Mouse (Mus musculus) cerebellum, adult 18-20 months (tissue): ENCODE results near the gene H2-Q7.
"Not testable (repeated sequence)": the region's sequence is repeated elsewhere in the genome, so short reads cannot be mapped to it uniquely, and the experiment has no call there.

ENCODE experiments used
- DNase-seq, 2 experiments: peaks; one replicate each; pipeline ENCODE4 v3.0.0; 2021

The H2-Q7 gene

DNA sequence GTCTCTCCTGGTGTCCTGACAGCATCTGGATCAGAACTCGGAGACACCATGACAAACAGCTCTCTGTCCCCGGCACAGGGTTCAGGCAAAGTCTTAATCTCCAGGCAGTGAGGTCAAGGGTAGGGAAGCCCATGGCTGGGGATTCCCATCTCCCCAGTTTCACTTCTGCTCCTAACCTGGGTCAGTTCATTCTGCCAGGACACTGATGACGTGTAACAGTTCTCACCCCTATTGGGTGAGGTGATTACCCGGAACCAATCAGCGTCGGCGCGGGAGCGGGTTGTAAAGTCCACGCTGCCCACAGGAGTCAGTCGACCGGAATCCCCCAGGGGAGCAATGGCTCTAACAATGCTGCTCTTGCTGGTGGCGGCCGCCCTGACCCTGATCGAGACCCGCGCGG, at the start of gene H2-Q7:
Gene H2-Q7, plus strand, starts transcription at position 271 of the 400 bp plus-strand sequence.
- peak; percentile 31 to 59 for DNase-seq

DNA sequence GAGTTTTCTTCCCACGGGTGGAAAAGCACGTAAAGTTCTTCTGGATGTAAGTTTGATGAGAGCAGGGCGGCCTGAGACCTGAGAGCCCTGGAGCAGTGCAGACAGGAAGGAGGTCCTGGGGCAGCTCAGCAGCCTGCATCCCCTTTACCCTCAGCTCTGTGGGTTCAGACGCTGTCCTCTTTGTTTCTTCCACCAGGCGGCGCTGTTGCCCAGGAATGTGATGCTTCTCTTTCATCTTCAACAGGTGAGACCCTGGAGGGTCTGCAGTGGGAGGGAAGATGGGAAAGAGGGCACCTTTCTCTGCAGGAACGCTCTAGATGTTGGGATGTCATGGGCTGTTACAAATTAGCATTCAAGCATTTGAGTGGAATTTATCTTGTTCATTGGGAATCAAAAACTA, 49.2 kb upstream of the H2-Q7 start:
- peak in 1 of 2 experiments; percentile 5 for DNase-seq

DNA sequence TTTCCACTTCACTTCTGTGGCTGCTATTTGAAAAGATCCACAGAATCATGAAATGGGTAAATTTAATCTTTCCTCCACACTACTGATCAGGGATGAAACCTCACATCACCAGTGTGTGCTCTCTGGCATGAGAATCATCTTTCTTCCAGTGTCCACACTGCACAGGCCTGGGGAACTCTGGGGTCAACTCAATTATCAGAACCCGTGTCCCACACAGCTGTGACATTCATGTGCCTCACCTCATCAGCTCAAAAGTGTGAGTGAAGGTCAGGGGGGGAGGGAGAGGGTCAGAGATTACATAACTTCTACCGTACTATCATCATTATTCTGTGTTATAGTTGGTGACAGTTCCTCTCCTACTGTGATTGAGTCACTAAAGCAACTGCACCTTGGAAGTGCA, 46.3 kb upstream of the H2-Q7 start:
- not testable (repeated sequence) for DNase-seq

DNA sequence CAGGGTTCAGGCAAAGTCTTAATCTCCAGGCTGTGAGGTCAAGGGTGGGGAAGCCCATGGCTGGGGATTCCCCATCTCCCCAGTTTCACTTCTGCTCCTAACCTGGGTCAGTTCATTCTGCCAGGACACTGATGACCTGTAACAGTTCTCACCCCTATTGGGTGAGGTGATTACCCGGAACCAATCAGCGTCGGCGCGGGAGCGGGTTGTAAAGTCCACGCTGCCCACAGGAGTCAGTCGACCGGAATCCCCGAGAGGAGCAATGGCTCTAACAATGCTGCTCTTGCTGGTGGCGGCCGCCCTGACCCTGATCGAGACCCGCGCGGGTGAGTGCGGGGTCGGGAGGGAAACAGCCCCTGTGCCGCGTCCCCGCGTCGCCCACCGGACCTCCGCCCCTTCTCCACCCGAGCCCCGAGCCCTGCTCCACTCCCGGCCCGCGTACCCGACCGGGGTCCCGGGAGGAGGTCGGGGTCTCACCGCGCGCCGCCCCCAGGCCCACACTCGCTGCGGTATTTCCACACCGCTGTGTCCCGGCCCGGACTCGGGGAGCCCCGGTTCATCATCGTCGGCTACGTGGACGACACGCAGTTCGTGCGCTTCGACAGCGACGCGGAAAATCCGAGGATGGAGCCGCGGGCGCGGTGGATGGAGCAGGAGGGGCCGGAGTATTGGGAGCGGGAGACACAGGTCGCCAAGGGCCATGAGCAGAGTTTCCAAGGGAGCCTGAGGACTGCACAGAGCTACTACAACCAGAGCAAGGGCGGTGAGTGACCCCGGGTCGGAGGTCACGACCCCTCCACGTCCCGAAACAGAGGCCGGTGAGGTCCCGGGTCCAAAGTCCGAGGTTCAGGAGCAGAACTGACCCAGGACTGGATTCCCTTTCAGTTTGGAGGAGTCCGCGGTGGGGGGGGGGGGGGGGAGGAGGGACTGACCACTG, 44.8 kb upstream of the H2-Q7 start:
- DNase-seq, result not testable (repeated sequence)

DNA sequence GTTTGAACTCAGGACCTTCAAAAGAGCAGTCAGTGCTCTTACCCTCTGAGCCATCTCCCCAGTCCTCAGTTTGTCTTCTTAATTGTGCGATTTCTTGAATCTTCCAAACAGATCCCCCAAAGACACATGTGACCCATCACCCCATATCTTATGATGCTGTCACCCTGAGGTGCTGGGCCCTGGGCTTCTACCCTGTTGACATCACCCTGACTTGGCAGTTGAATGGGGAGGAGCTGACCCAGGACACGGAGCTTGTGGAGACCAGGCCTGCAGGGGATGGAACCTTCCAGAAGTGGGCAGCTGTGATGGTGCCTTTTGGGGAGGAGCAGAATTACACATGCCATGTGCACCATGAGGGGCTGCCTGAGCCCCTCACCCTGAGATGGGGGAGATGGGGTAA, 42.0 kb upstream of the H2-Q7 start:
- not testable (repeated sequence) for DNase-seq

DNA sequence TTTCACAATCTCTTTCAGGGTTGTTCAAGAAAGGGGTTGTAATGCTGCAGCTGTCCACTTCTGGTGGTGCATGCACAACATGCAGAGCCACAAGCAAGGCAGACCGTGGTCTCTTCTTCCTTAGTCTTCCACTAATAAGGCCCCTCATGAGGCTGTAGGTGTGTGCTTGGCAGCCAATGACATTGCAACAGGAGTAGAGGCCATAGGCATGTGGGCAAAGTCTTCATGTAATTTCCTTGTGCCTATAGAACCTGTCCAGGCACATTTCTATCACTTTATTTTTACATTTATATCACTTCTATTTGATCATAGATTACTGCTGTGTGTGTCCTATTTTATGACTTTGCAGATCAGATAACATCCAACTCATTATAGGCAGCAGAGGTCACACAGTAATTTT, 25.9 kb upstream of the H2-Q7 start:
- not testable (repeated sequence) for DNase-seq

DNA sequence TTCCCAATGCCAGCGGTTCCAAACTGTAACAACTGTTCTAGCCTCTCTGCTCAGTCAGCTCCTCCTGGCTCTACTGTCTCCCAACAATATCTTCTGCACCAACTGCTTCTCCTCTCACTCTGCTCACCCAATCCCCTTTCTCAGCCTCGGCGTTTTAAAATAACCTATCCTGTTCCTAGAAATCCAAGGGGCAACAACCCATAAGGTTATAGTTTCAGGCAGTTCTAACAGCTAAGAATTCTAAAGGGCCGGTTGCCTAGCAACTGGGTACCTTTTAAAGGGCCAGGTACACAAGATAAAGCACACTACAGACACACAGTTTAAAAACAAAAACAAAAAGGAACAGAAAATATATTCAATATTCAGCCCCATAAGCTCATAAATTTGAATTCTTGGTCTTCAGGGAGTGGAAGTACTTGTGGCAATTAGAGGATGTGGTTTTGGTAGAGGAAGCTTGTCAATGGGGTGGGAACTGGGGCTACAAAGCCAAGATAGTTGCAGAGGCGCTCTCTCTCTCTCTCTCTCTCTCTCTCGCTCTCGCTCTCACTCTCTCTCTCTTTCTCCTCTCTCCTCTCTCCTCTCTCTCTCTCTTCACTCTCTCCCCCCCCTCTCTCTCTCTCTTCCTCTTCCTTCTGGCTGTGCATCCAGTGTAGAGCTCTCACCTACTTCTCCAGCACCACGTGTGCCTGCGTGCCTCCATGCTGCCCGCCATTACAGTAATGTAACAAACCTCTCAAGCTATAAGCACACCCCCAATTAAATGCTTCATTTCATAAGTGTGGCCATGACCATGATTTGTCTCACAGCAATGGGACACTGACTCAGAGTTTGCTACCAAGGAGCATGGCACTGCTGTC, 23.5 kb upstream of the H2-Q7 start:
- DNase-seq, result not testable (repeated sequence)

DNA sequence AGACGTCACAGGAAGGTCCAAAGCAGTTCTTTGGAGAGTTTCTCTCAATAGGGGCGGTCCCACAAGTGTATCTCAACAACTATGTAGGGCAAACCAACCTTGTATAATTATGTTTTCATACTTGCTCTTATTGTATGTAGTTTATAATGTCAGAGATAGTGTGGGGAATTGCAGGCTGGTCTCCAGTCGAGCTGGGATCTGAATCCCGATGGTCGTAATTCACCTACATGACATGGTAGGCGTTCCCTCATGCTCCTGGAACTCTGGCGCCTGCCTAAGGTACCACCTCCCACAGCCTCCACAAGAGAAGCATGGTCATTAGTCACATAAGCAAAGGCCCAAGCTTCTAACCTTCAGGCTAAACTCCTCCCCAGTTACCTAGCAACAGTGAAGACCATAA, 20.2 kb upstream of the H2-Q7 start:
- no peak for DNase-seq

DNA sequence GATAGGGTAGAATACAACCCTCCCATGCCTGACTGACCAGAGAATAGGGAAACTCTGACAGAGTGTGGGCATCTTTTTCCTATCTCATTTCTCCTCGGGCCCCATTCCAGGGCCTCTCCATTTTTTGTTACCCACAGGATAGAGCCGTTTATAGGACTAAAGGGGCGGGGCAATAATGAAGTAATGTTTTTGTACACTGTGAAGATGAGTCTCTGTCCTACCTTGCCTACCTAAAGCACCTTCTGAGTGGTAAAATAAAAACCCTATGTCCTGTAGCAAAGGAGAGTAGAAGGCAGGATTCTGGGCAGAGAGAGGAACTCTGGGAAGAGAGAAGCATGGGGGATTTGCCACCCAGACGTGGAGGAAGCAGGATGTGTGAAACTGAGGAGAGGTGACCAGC, 19.4 kb upstream of the H2-Q7 start:
- not testable (repeated sequence) for DNase-seq

DNA sequence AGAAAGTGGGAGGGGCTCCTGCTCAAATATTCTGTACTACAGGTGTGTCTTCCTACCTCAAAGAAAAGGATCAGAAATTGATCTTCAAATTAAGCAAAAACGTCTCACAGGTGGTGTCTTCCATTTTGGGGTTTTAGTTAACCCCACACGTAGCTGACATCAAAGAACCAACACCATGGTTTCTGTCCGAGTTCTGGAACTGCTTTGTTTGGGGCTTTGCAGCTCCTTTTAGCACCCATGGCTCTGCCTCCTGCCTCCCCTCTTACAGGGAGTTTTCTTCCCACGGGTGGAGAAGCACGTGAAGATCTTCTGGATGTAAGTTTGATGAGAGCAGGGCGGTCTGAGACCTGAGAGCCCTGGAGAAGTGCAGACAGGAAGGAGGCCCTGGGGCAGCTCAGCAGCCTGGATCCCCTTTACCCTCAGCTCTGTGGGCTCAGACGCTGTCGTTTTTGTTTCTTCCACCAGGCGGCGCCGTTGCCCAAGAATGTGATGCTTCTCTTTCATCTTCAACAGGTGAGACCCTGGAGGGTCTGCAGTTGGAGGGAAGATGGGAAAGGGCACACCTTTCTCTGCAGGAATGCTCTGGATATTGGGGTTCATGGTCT, 18.6 kb upstream of the H2-Q7 start:
- not testable (repeated sequence) for DNase-seq

DNA sequence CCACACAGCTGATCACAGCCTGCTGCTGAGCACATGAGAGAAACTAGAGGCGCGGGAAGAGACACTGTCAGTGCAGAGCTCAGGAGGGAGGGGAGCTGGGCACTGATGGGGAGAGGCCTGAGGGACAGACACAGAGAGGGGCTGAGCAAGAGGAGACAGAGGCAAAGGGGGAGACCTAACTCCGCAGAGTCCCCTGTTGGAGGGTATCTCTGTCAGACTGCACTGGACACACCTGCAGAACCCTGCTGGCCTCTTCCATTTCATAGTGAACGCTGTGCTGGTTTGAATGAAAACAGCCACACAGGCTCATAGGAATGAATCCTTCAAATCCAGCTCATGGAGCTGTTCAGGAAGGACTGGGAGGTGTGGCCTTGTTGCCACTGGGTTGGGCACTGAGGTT, 17.6 kb upstream of the H2-Q7 start:
- DNase-seq, result not testable (repeated sequence)

DNA sequence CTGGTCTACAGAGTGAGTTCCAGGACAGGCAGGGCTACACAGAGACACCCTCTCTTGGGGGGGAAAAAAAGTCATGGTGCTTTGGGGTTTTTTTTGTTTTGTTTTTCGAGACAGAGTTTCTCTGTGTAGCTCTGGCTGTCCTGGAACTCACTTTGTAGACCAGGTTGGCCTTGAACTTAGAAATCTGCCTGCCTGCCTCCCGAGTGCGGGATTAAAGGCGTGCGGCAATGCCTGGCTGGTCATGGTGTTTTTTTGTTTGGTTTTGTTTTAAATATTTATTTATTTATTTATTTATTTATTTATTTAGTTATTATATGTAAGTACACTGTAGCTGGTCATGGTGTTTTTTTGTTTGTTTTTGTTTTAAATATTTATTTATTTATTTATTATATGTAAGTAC, 16.6 kb upstream of the H2-Q7 start:
- not testable (repeated sequence) for DNase-seq

DNA sequence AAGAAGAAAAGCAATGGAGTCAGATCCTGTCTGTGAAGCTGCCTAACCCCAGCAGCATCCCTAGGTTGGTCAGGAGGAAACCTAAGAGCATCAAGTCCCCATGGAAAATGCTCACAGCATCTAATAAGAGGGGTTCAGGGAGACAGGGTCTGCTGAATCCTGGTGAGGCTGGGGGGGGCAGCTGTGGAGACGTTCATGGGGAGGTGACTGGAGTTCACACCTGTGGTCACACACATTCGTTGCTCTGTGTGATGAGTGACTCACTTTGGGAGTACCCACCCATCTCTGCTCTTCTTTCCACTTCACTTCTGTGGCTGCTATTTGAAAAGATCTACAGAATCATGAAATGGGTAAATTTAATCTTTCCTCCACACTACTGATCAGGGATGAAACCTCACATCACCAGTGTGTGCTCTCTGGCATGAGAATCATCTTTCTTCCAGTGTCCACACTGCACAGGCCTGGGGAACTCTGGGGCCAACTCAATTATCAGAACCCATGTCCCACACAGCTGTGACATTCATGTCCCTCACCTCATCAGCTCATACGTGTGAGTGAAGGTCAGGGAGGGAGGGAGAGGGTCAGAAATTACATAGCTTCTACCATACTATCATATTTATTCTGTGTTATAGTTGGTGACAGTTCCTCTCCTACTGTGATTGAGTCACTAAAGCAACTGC, 15.7 kb upstream of the H2-Q7 start:
- not testable (repeated sequence) for DNase-seq

DNA sequence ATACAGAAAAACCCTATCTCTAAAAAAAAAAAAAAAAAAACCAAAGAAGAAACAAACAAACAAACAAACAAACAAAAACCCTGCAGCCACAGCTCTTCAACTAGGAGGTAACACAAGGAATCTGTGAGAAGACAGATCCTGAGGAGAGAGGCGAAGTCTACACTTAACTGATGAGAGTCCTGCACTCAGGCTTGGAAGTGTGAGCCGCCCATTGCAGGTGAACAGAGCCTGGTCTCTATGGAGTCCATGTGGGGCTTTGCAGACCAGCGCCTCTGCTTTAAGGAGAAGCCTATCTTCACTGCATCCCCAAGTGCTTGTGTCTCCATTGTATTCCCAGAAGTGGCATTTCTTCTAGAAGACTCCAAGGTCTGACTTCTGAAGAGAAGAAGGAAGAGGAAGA, 14.8 kb upstream of the H2-Q7 start:
- DNase-seq, result not testable (repeated sequence)

DNA sequence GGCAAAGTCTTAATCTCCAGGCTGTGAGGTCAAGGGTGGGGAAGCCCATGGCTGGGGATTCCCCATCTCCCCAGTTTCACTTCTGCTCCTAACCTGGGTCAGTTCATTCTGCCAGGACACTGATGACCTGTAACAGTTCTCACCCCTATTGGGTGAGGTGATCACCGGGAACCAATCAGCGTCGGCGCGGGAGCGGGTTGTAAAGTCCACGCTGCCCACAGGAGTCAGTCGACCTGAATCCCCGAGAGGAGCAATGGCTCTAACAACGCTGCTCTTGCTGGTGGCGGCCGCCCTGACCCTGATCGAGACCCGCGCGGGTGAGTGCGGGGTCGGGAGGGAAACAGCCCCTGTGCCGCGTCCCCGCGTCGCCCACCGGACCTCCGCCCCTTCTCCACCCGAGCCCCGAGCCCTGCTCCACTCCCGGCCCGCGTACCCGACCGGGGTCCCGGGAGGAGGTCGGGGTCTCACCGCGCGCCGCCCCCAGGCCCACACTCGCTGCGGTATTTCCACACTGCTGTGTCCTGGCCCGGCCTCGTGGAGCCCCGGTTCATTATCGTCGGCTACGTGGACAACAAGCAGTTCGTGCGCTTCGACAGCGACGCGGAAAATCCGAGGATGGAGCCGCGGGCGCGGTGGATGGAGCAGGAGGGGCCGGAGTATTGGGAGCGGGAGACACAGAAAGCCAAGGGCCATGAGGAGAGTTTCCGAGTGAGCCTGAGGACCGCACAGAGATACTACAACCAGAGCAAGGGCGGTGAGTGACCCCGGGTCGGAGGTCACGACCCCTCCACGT, 14.1 kb upstream of the H2-Q7 start, which contains the start of gene H2-Q6:
Gene H2-Q6, plus strand, starts transcription at position 227 of the 793 bp plus-strand sequence.
- DNase-seq, result peak in 1 of 2 experiments; percentile 25

DNA sequence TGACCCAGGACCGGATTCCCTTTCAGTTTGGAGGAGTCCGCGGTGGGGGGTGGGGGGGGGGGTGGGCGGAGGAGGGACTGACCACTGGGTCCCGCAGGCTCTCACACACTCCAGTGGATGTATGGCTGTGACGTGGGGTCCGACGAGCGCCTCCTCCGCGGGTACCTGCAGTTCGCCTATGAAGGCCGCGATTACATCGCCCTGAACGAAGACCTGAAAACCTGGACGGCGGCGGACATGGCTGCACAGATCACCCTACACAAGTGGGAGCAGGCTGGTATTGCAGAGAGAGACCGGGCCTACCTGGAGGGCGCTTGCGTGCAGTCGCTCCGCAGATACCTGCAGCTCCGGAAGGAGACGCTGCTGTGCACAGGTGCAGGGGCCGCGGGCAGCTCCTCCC, 13.5 kb upstream of the H2-Q7 start:
- not testable (repeated sequence) for DNase-seq

DNA sequence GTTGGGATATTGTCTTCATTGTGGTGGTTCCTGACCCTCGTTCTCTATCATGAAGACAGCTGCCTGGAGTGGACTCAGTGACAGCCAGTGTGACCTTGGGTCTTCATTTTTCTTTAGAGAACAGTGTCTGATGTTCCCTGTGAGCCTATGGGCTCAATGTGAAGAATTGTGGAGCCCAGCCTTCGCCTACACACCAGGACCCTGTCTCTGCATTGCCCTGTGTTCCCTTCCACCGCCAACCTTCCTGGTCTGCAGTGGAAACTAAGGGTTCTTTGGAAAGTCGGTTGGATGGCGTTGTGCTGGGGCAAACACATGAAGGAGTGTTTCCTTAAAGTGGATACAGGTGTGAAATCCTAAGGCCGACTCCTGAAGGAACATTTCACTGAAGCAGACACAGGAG, 10.1 kb upstream of the H2-Q7 start:
- not testable (repeated sequence) for DNase-seq

DNA sequence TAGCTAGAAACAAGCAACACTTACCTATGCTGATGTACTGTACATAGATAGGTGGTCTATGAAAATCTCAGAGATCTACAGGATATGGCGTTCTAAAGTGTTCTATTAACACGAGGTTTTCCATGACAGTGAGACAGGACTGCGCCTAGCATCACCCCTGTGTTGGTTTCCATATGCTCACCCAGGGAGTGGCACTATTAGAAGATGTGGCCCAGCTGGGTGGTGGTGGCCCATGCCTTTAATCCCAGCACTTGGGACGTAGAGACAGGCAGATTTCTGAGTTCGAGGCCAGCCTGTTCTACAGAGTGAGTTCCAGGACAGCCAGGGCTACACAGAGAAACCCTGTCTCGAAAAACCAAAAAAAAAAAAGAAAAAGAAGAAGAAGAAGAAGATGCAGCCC, 8.3 kb upstream of the H2-Q7 start:
- DNase-seq, result not testable (repeated sequence)

DNA sequence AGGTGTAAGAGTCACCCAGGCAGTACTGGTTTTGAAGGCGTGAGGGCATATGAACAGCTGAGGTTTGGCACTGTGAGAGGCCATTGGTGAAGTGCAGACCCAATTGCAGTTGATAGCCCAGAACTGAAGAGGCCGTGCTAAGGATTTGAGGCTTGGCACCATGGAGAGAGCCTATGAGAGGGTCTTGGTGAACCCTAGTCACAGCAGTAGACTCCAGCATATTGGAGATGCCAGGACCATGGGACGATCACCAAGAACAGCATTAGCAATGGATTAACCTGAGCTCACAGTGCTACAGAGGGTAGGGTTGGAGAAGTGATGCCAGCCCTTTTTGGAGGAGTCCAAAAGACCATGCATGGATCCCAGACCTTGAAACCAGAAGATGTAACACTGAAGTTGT, 6.8 kb upstream of the H2-Q7 start:
- not testable (repeated sequence) for DNase-seq

DNA sequence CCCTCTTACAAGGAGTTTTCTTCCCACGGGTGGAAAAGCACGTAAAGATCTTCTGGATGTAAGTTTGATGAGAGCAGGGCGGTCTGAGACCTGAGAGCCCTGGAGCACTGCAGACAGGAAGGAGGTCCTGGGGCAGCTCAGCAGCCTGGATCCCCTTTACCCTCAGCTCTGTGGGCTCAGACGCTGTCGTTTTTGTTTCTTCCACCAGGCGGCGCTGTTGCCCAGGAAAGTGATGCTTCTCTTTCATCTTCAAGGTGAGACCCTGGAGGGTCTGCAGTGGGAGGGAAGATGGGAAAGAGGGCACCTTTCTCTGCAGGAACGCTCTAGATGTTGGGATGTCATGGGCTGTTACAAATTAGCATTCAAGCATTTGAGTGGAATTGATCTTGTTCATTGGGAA, 4.1 kb upstream of the H2-Q7 start:
- DNase-seq, result not testable (repeated sequence)

DNA sequence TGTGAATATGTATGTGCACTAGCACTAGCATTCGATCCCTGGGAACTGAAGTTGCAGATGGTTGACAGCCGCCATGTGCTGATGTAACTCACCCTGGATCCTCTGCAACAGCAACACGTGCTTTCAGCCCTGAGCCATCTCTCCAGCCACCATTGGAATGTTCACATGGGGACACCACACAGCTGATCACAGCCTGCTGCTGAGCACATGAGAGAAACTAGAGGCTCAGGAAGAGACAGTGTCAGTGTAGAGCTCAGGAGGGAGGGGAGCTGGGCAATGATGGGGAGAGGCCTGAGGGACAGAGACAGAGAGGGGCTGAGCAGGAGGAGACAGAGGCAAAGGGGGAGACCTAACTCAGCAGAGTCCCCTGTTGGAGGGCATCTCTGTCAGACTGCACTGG, 3.4 kb upstream of the H2-Q7 start:
- DNase-seq, result not testable (repeated sequence)
